Mouse (Mus musculus) frontal cortex, postnatal 25 days (tissue): ENCODE results near the gene St6galnac3.

Source experiments
- DNase-seq, 2 experiments: peaks; one replicate each; pipeline ENCODE4 v3.0.0; 2022; ENCODE audit warnings: low spot score in 2 of 2

The St6galnac3 gene

DNA sequence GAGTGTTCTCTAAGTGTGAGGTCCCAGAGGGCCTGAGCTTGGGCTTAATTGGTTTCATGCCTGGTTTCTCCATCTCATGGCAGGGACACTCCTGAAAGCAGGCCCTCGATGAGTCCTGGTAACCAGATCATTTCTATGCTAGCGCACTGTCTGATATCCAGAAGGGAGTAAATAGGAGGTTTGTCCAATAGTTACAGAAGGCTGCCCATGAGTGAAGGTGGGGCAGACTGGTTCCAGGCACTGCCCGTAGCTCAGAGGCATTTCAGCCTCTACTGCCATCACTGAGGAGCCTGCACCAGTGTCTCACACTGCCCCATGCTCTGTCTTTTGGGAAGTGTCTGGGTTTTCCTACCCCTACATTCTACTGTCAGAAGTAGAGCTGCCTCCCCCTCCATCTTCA lies 72.1 kb downstream of the St6galnac3 start:
- DNase-seq = no peak

- no peak for DNase-seq
These were observed 76.3 kb downstream of the St6galnac3 start for GRCm38 (mm10) chr3:153648713-153649112.

- DNase-seq = no peak
These were observed 79.2 kb downstream of the St6galnac3 start for GRCm38 (mm10) chr3:153645803-153646202.

- DNase-seq = no peak
These were observed 81.0 kb downstream of the St6galnac3 start for GRCm38 (mm10) chr3:153643822-153644519.

GRCm38 (mm10) chr3:153642826-153643225 lies 82.1 kb downstream of the St6galnac3 start:
- no peak for DNase-seq

- no peak for DNase-seq
These were observed 83.2 kb downstream of the St6galnac3 start for GRCm38 (mm10) chr3:153641805-153642204.

DNA sequence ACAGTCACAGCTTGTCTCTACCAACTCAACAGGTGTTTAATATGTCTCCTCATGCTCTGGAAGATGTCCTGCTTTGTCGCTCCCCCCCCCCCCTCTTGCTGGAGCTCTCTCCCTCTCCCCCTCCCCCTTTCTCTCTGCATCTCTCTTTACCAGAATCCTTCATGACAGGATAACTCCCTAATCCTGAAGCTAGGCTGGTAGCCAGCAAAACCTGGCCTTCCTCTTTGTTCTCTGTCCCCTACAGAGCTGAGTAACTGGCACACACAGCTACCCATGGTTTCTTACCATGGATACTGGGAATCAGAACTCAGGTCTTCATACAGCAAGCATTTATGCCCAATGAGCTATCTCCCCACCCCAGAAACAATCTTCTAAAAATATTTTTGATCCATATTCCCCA lies 87.6 kb downstream of the St6galnac3 start:
- no peak for DNase-seq

- DNase-seq = no peak
These were observed 88.2 kb downstream of the St6galnac3 start for GRCm38 (mm10) chr3:153636804-153637153.

GRCm38 (mm10) chr3:153636094-153636803 lies 88.7 kb downstream of the St6galnac3 start:
- no peak for DNase-seq

- no peak for DNase-seq
These were observed 92.8 kb downstream of the St6galnac3 start for GRCm38 (mm10) chr3:153631988-153632672.

DNA sequence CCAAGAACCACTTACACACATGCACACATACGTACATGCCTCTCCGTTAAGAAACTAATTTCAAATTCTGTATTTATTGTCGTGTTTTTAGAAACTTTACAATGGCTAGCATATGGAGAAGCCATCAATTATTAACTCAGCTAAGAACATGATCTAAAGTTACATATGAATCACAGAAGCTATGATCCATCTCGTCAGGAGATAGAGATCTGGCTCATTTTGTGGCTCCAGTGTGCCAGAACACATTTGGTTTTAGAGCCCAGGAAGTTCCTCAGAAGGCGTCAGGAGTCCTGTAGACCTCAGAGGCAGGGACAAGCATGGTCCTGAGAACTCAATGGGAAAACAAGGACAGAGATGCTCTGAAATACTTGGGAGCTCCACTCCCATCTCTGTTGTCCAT lies 98.7 kb downstream of the St6galnac3 start:
- DNase-seq = no peak

DNA sequence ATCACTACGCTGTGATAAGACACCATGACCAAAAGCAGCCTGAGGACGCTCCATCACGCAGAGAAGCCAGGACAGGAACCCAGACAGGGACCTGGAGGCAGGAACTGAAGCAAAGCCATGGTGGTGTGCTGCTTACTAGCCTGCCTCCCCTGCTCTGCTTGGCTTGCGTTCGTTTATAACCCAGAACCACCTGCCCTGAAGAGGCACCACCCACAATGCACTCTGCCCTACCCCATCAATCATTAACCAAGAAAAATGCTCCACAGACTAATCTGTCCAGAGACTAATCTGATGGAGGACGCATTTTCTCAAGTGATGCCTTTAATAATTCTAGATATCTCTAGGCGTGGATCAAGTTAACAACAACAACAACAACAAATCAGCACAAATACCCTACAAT lies 106.0 kb downstream of the St6galnac3 start:
- DNase-seq = no peak

DNA sequence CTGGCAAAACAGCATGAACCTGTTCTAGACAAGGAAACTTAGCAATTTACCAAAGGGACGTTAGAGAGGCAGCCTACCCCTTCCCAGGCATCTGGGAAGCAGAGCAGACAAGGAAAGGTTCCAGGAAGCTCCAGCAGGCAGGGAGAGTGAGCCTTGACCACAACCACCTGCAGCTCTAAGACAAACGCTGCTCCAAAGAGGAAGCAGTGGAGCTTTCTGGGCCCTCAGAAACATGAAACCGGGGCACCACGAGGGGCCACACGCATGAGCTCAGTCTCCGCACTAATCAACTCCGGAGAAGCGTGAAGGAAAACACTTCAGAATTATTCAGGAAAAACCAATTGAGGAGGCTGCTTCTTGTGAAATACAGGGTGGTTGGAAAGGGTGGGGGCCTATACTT lies 108.1 kb downstream of the St6galnac3 start:
- DNase-seq = no peak

DNA sequence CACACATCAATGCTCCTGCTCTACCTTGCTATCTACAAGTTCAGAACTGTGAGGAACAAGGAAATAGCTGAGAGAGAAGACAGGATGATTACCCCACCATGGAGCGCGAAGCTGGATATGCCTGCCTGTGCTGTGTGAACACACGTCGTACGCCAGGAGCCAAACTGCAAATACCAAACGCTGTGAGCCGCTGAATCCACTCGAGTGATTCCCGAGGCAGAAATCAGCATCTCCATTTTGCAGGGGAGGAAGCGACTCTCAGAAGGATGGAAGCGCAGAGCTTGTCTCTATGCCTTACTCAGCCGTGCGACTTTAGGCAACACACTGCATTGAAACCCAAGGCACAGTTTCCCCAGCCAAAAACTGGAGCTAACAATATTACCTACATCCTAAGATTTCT lies 114.7 kb downstream of the St6galnac3 start:
- no peak for DNase-seq

DNA sequence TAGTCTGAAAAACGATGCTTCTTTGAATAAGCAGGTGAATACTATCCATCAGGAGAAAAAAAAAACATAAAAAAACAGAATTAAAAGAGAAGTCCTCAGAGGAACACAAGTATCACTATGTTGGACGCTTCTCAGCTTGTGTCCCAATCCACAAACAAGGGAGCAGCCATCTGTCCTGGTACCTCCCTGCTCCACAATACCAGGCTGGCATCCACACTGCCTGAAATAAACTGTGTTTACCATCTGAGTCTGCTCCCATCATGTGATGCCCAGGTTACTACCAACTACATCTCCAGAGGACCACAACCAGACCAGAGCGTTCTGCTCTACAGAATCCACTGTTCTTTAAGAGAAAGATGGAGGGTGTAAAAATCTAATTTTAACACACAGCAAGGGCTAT lies 118.6 kb downstream of the St6galnac3 start:
- DNase-seq = no peak

DNA sequence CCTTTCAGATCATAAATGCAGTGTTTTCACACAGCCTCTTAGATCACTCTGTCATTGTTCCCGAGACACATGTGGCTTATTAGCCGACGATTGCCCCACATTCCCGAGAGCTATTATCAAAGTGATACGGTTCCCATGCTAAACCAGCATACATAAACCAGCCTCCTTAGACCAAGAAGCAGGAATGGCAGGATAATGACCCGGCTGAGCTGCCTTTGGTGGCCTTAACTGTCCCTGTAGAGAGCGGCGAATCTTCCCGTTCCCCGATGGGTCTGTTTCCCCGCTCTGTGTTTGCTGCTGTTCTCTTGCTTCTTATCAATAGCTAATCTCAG lies 119.2 kb downstream of the St6galnac3 start:
- DNase-seq = no peak

- DNase-seq = no peak
These were observed 119.7 kb downstream of the St6galnac3 start for GRCm38 (mm10) chr3:153605089-153605766.

GRCm38 (mm10) chr3:153599179-153599578 lies 125.8 kb downstream of the St6galnac3 start:
- no peak for DNase-seq

DNA sequence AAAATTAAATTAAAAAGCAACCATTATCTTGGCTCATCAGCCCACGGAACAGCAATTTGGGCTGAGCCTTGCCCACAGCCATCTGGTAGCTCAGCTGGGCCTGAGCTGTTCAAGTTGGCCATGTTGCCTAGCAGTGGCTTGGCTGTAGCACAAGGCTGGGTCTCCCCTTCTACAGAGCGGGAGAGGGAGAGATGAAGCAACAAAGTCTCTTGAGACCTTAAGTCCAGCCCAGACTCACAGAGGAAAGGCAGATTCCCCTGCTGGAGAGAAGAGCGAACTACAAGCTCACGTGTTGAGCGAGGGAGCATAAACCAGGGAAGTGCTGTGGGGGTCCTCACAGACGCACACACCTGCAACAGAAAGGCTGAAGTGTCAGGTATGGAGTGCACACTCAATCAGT lies 126.3 kb downstream of the St6galnac3 start:
- no peak for DNase-seq

- DNase-seq = no peak
These were observed 130.4 kb downstream of the St6galnac3 start for GRCm38 (mm10) chr3:153594531-153594930.

GRCm38 (mm10) chr3:153593978-153594377 lies 131.0 kb downstream of the St6galnac3 start:
- DNase-seq = no peak

GRCm38 (mm10) chr3:153593103-153593502 lies 131.9 kb downstream of the St6galnac3 start:
- no peak for DNase-seq

DNA sequence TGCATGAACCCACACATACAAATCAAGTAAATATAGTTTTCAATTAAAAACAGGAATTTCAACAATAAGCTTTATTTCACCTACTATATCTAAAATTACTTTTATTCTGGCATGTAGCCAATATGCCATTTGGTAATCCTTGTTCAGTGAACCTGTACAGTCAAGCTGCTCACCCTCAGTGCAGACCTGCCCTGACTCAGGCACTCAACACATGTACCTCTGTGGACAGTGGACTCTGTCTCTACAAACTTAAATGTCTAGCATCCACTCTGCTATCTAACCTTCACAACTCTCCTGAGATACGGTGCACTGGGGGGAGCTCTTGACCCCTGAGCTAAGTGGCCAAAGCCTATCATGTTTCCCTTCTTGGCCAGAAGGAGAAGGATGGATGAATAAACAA lies 137.4 kb downstream of the St6galnac3 start:
- no peak for DNase-seq
